Mouse (Mus musculus) limb, embryonic 14.5 days (tissue): Measurements from ENCODE around the gene Chadl. TPM values are rescaled to one million over a fixed set of nuclear protein-coding genes. Genes with fewer than 3 reads are reported as not detected.

Source experiments
- ATAC-seq: fragments of 200-750 bp; cut with Nextera tagmentation; 2 replicates; pipeline ENCODE4 v1.8.0; 2017; ENCODE audit warnings: low read depth, moderate number of reproducible peaks, moderate TSS enrichment; ENCODE audit not compliant: low FRiP score
- DNase-seq: peaks from one replicate; pipeline ENCODE4 v3.0.0-alpha.2; 2015; ENCODE audit warnings: low spot score
- H3K27ac ChIP-seq: fragments of 300-500 bp; sonication (generic); replicated peaks from 2 replicates; pipeline ENCODE4 v1.5.1; 2014; ENCODE audit warnings: low read depth, mild to moderate bottlenecking, low read length, moderate library complexity, mixed read lengths
- H3K27me3 ChIP-seq: fragments of 300-500 bp; sonication (generic); 2 replicates; pipeline ENCODE4 v1.6.1; 2014; ENCODE audit warnings: low read length, mixed read lengths; ENCODE audit not compliant: control insufficient read depth, insufficient read depth
- H3K36me3 ChIP-seq: fragments of 300-500 bp; sonication (generic); 2 replicates; pipeline ENCODE4 v1.6.1; 2014; ENCODE audit warnings: mild to moderate bottlenecking, low read length, moderate library complexity, mixed read lengths; ENCODE audit not compliant: control insufficient read depth, insufficient read depth
- H3K4me1 ChIP-seq: fragments of 300-500 bp; sonication (generic); 2 replicates; pipeline ENCODE4 v1.6.1; 2014; ENCODE audit warnings: antibody characterized with exemption, low read length, mixed read lengths; ENCODE audit not compliant: control insufficient read depth, insufficient read depth
- H3K4me2 ChIP-seq: fragments of 300-500 bp; sonication (generic); replicated peaks from 2 replicates; pipeline ENCODE4 v1.6.1; 2014; ENCODE audit warnings: low read depth, mild to moderate bottlenecking, low read length, moderate library complexity; ENCODE audit not compliant: severe bottlenecking
- H3K4me3 ChIP-seq: fragments of 300-500 bp; sonication (generic); replicated peaks from 2 replicates; pipeline ENCODE4 v1.5.1; 2014; ENCODE audit warnings: low read length
- H3K9ac ChIP-seq: fragments of 300-500 bp; sonication (generic); 2 replicates; pipeline ENCODE4 v1.6.1; 2014; ENCODE audit warnings: mild to moderate bottlenecking, low read depth, low read length, moderate library complexity; ENCODE audit not compliant: severe bottlenecking
- H3K9me3 ChIP-seq: fragments of 300-500 bp; sonication (generic); 2 replicates; pipeline ENCODE4 v1.6.1; 2016; ENCODE audit warnings: low read length; ENCODE audit not compliant: control insufficient read depth
- POLR2A ChIP-seq: fragments of 200-500 bp; IDR thresholded peaks from 2 replicates; pipeline ENCODE4 v1.8.0; 2012; ENCODE audit warnings: inconsistent platforms, mild to moderate bottlenecking, moderate library complexity, borderline replicate concordance; ENCODE audit not compliant: insufficient read depth, insufficient read length; ENCODE audit errors: extremely low read depth
- WGBS: fragments of 180-500 bp; shearing (Covaris S2); extraction: QIAGEN DNeasy Blood & Tissue Kit; methylation state at CpG from one replicate; pipeline ENCODE4 v1.1.7; 2014; 5-methylcytosine and 5-hydroxymethylcytosine counted together
- polyA plus RNA-seq, 2 experiments: library from polyadenylated mRNA; depleted of rRNA in 1 of 2; stranded (reverse) in 1 of 2; unstranded in 1 of 2; fragments of >200 nt; fragmentation: Nextera tagmentation in 1 of 2; extraction: Ambion mirVana in 1 of 2; gene quantifications; 2 replicates each; pipeline versions ENCODE4 v1.2.1 to v1.2.3; 2012 to 2014

Chadl gene
- polyA plus RNA-seq, 2 experiments, result 22.6 to 46.3 TPM

DNA sequence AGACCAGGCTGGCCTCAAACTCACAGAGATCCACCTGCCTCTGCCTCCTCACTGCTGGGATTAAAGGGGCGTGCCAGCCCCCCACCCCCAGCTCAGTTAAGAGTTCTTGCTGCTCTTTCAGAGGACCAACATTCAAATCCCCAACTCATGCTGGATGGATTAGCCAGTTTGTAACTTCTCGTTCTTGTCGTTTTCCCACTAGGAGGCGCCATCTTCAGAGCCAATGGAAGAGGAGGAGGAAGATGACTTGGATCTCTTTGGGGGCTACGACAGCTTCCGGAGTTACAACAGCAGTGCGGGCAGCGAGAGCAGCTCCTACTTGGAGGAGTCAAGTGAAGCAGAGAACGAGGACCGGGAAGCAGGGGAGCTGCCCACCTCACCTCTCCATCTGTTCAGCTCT lies 30.1 kb downstream of the Chadl start:
- H3K27ac ChIP-seq, result no peak overlapping the region
- no peak overlapping the region for H3K9ac ChIP-seq

DNA sequence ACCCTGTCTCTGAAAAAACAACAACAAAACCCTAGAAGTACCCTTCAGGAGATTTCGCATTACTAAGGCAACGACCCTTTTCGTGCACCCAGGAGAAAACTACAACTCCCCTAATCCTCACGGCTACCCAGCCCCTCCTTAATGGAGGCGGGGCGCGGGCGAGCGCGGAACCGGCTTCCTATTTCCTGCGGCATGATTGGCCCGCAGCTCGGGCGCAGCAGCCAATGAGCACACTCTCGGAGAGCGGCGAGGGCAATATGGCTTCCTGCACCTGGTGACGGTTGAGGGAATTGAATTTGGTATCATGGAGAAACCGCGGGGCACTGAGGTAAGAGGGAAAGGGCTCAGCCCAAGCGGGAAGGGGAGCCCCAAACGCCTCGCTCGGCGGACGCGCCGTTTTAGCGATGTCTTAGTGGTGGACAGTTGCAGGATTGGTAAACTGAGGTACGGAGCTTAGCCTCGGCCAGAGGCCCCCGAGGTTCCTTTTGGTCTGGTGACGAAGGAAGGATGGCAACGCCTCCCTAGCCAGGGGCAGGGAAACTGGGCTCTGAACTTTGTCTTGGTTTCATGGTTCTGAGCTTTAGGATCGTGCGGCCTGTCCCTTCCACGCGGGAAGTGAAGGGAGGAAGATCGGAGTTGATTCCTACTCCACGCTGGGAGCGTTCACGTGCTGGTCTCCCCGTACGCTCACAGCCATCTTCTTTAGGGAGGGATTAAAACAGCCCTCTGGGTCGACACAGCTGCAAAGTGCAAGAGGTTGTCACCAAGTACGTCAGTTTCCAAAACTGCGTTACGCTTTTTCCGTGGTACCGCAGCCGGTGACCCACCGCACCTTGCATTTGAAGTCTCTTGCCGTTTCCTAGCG lies 33.2 kb downstream of the Chadl start, which contains the start of gene L3mbtl2:
L3mbtl2 (plus strand) TSS at position 193 of the 865 bp plus-strand sequence.
- no peak for TF ChIP-seq POLR2A
- Histone ChIP-seq H3K9me3 (no peaks in the 10 kb centered on the region), H3K4me2 (peak within 1 kb of the TSS; percentile 79), H3K9ac (peak within 1 kb of the TSS; percentile 60), H3K27ac (no peak within 1 kb of the TSS), H3K36me3 (peaks cover 18% of the 10 kb centered on the region), H3K4me3 (peak within 1 kb of the TSS; percentile 72), H3K27me3 (no peaks in the 10 kb centered on the region), H3K4me1 (peaks cover 8% of the 10 kb centered on the region)
- ATAC-seq, result peak; percentile 98
- DNase-seq, result peak; percentile 93
- WGBS, result under 1% methylated on average over 55 of the region's 55 CpGs

More for the DNA sequence above, 30.1 kb downstream of the Chadl start:
- H3K27me3 ChIP-seq, result no peaks in the 10 kb centered on the region
- 91% methylated on average over 10 of the region's 10 CpGs for WGBS
- no peak for TF ChIP-seq POLR2A
- DNase-seq, result no peak
- H3K36me3 ChIP-seq, result peaks cover 37% of the 10 kb centered on the region
- H3K9me3 ChIP-seq, result no peaks in the 10 kb centered on the region
- H3K4me3 ChIP-seq, result no peak overlapping the region
- no peak overlapping the region for H3K4me2 ChIP-seq
- peaks cover 8% of the 10 kb centered on the region for H3K4me1 ChIP-seq
- ATAC-seq, result no peak

DNA sequence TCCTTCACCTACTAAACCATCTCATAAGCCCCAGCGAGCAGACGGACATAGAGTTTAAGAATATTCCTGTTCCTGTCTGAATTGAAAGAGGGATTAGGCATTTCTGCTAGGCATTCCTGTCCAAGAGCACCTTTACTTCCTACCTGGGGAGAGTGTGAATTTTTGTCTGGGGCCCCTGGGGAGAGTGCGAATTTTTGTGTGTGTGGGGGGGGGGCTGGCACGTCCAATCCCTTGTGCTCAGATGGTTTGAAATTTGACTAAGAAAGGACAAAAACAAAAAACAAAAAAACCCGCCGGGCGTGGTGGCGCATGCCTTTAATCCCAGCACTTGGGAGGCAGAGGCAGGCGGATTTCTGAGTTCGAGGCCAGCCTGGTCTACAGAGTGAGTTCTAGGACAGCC lies 33.8 kb downstream of the Chadl start:
- no peak for ATAC-seq
- Histone ChIP-seq H3K9ac (no peak overlapping the region), H3K9me3 (no peaks in the 10 kb centered on the region), H3K36me3 (peaks cover 12% of the 10 kb centered on the region), H3K4me1 (peaks cover 8% of the 10 kb centered on the region), H3K4me3 (peak overlapping the region; percentile 72), H3K27ac (no peak overlapping the region), H3K4me2 (peak overlapping the region; percentile 79), H3K27me3 (no peaks in the 10 kb centered on the region)
- WGBS, result 68% methylated on average over 10 of the region's 10 CpGs
- no peak for DNase-seq
- no peak for TF ChIP-seq POLR2A

DNA sequence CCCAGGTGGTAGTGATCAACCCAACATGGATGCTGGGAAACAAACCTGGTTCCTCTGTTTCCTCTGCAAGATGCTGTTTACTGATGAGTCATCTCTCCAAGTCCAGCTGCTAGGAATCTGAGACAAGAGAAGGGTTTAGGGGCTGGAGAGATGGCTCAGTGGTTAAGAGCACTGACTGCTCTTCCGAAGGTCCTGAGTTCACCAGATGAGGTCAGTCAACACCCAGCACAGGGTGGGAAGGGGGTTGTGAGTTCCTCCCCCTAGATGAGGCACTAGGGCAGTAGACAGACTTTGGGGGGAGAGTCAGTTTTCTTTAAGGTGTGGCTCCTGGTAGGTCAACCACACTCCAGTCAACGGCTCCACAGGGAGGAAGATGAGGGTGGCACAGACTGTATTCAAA lies 35.4 kb downstream of the Chadl start:
- Histone ChIP-seq H3K4me2 (no peak overlapping the region), H3K9ac (no peak overlapping the region), H3K4me1 (peaks cover 8% of the 10 kb centered on the region), H3K9me3 (no peaks in the 10 kb centered on the region), H3K27ac (no peak overlapping the region), H3K27me3 (no peaks in the 10 kb centered on the region), H3K4me3 (no peak overlapping the region), H3K36me3 (no peaks in the 10 kb centered on the region)
- 88% methylated on average over 2 of the region's 2 CpGs for WGBS
- TF ChIP-seq POLR2A, result no peak
- ATAC-seq, result no peak
- DNase-seq, result no peak

DNA sequence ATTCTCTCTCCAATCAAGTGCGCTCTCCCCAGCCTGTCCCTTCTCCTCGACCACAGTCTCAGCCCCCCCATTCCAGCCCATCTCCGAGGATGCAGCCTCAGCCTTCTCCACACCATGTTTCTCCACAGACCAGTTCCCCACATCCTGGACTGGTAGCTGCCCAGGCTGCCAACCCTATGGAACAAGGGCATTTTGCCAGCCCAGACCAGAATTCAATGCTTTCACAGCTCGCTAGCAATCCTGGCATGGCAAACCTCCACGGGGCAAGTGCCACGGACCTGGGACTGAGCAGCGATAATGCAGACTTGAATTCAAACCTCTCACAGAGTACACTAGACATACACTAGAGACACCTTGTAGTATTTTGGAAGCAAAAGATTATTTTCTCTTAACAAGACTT lies 46.5 kb downstream of the Chadl start:
- no peak for ATAC-seq
- no peaks in the 10 kb centered on the region for H3K4me1 ChIP-seq
- DNase-seq, result no peak
- no peaks in the 10 kb centered on the region for H3K27me3 ChIP-seq
- TF ChIP-seq POLR2A, result no peak
- H3K27ac ChIP-seq, result no peak overlapping the region
- no peaks in the 10 kb centered on the region for H3K9me3 ChIP-seq
- peaks cover 66% of the 10 kb centered on the region for H3K36me3 ChIP-seq
- H3K9ac ChIP-seq, result no peak overlapping the region
- 90% methylated on average over 7 of the region's 7 CpGs for WGBS
- no peak overlapping the region for H3K4me3 ChIP-seq
- no peak overlapping the region for H3K4me2 ChIP-seq
